Mouse (Mus musculus) heart, postnatal 0 days (tissue): Measurements from ENCODE around the gene Gna14. TPM values are rescaled to one million over a fixed set of nuclear protein-coding genes. Genes with fewer than 3 reads are reported as not detected.

Experiments used
- ATAC-seq: fragments of 200-750 bp; cut with Nextera tagmentation; 2 replicates; pipeline ENCODE4 v1.8.0; 2017; ENCODE audit warnings: low read depth, moderate number of reproducible peaks, moderate library complexity; ENCODE audit not compliant: insufficient read depth
- DNase-seq: peaks from one replicate; pipeline ENCODE4 v3.0.0-alpha.2; 2016; ENCODE audit warnings: low spot score
- H3K27ac ChIP-seq: fragments of 300-500 bp; sonication (generic); 2 replicates; pipeline ENCODE4 v1.5.1; 2014; ENCODE audit warnings: low read depth, mild to moderate bottlenecking
- H3K27me3 ChIP-seq: fragments of 300-500 bp; sonication (generic); 2 replicates; pipeline ENCODE4 v1.6.1; 2014; ENCODE audit warnings: low read length, mixed read lengths; ENCODE audit not compliant: control insufficient read depth, insufficient read depth
- H3K36me3 ChIP-seq: fragments of 300-500 bp; sonication (generic); replicated peaks from 2 replicates; pipeline ENCODE4 v1.6.1; 2014; ENCODE audit warnings: low read length, mixed read lengths; ENCODE audit not compliant: control insufficient read depth, insufficient read depth
- H3K4me1 ChIP-seq: fragments of 300-500 bp; sonication (generic); 2 replicates; pipeline ENCODE4 v1.6.1; 2014; ENCODE audit warnings: antibody characterized with exemption; ENCODE audit not compliant: control insufficient read depth, insufficient read depth
- H3K4me2 ChIP-seq: fragments of 300-500 bp; sonication (generic); 2 replicates; pipeline ENCODE4 v1.6.1; 2014; ENCODE audit warnings: low read depth, mild to moderate bottlenecking, low read length, moderate library complexity
- H3K4me3 ChIP-seq: fragments of 300-500 bp; sonication (generic); 2 replicates; pipeline ENCODE4 v1.5.1; 2014; ENCODE audit warnings: low read depth, low read length
- H3K9ac ChIP-seq: fragments of 300-500 bp; sonication (generic); replicated peaks from 2 replicates; pipeline ENCODE4 v1.6.1; 2014; ENCODE audit warnings: low read depth, low read length, mixed read lengths
- H3K9me3 ChIP-seq: fragments of 300-500 bp; sonication (generic); replicated peaks from 2 replicates; pipeline ENCODE4 v1.6.1; 2016; ENCODE audit warnings: low read length; ENCODE audit not compliant: control insufficient read depth
- CTCF ChIP-seq: IDR thresholded peaks from 2 replicates; pipeline ENCODE4 v1.5.1; 2016; ENCODE audit warnings: antibody characterized with exemption, control low read depth, low read depth
- EP300 ChIP-seq: IDR thresholded peaks from 2 replicates; pipeline ENCODE4 v1.6.1; 2016; ENCODE audit warnings: antibody characterized with exemption, low read depth
- WGBS: fragments of 180-500 bp; shearing (Covaris S2); extraction: QIAGEN DNeasy Blood & Tissue Kit; methylation state at CpG from one replicate; pipeline ENCODE4 v1.1.7; 2014; 5-methylcytosine and 5-hydroxymethylcytosine counted together
- polyA plus RNA-seq: library from polyadenylated mRNA; unstranded; fragments of >200 nt; fragmentation: Nextera tagmentation; extraction: Ambion mirVana; gene quantifications from 2 replicates; pipeline ENCODE4 v1.2.1, GENCODE M21; 2015
- total RNA-seq: library from RNA; depleted of rRNA; stranded (reverse); fragments of >200 nt; gene quantifications from 2 replicates; pipeline ENCODE4 v1.2.3, GENCODE M21; 2014; ENCODE audit warnings: low replicate concordance; rRNA removed

Gna14 gene
- 3.1 TPM in 1 of 2 replicates, not detected in the other for total RNA-seq
- polyA plus RNA-seq: 0.33 and 0.67 TPM in 2 replicates

GRCm38 (mm10) chr19:16435531-16436231, at the start of gene Gna14:
TSS of gene Gna14 (plus strand) at chr19:16435762.
- ATAC-seq: peak; percentile 53

GRCm38 (mm10) chr19:16386514-16386913, 49.0 kb upstream of the Gna14 start:
- no peak overlapping the region for H3K27ac ChIP-seq
- H3K36me3 ChIP-seq: peaks cover 11% of the 10 kb centered on the region
- no peaks in the 10 kb centered on the region for H3K9me3 ChIP-seq
- H3K4me1 ChIP-seq: no peaks in the 10 kb centered on the region
- 54% methylated on average over 6 of the region's 6 CpGs for WGBS
- ATAC-seq (no peak), DNase-seq (peak; percentile 31)
- no peak overlapping the region for H3K4me2 ChIP-seq
- H3K27me3 ChIP-seq: no peaks in the 10 kb centered on the region
- no peak for TF ChIP-seq CTCF
- no peak for TF ChIP-seq EP300
- no peak overlapping the region for H3K9ac ChIP-seq
- H3K4me3 ChIP-seq: no peak overlapping the region

More at GRCm38 (mm10) chr19:16435531-16436231, at the start of gene Gna14:
- H3K27ac ChIP-seq: no peak within 1 kb of the TSS
- H3K4me1 ChIP-seq: peaks cover 16% of the 10 kb centered on the region; the same call in 1 of the 2 replicates
- WGBS: 2% methylated on average over 27 of the region's 27 CpGs
- peak within 1 kb of the TSS; percentile 45 for H3K4me3 ChIP-seq
- H3K4me2 ChIP-seq: peak within 1 kb of the TSS; percentile 73
- peaks cover 33% of the 10 kb centered on the region for H3K27me3 ChIP-seq
- H3K36me3 ChIP-seq: no peaks in the 10 kb centered on the region
- H3K9ac ChIP-seq: no peak within 1 kb of the TSS
- no peaks in the 10 kb centered on the region for H3K9me3 ChIP-seq
- TF ChIP-seq CTCF (peak; percentile 56), EP300 (no peak)
- DNase-seq: peak; percentile 40

GRCm38 (mm10) chr19:16390192-16390795, 45.3 kb upstream of the Gna14 start:
- no peak for DNase-seq
- TF ChIP-seq EP300 (no peak), CTCF (no peak)
- no peak overlapping the region for H3K9ac ChIP-seq
- ATAC-seq: no peak
- 87% methylated on average over 6 of the region's 6 CpGs for WGBS
- no peaks in the 10 kb centered on the region for H3K9me3 ChIP-seq
- H3K36me3 ChIP-seq: peaks cover 3% of the 10 kb centered on the region
- H3K4me1 ChIP-seq: no peaks in the 10 kb centered on the region
- H3K27me3 ChIP-seq: no peaks in the 10 kb centered on the region
- H3K27ac ChIP-seq: no peak overlapping the region
- no peak overlapping the region for H3K4me2 ChIP-seq
- H3K4me3 ChIP-seq: no peak overlapping the region

- Histone ChIP-seq H3K9ac (no peak overlapping the region), H3K4me2 (no peak overlapping the region), H3K27me3 (no peaks in the 10 kb centered on the region), H3K9me3 (no peaks in the 10 kb centered on the region), H3K4me3 (no peak overlapping the region), H3K4me1 (no peaks in the 10 kb centered on the region), H3K36me3 (no peaks in the 10 kb centered on the region), H3K27ac (no peak overlapping the region)
- DNase-seq (no peak), ATAC-seq (no peak)
- 63% methylated on average over 5 of the region's 5 CpGs for WGBS
- TF ChIP-seq CTCF: no peak
- TF ChIP-seq EP300: no peak
These were observed 41.2 kb upstream of the Gna14 start for GRCm38 (mm10) chr19:16394381-16394780.

GRCm38 (mm10) chr19:16403101-16403500, 32.5 kb upstream of the Gna14 start:
- Histone ChIP-seq H3K27ac (no peak overlapping the region), H3K27me3 (no peaks in the 10 kb centered on the region), H3K4me2 (no peak overlapping the region), H3K36me3 (no peaks in the 10 kb centered on the region), H3K9ac (no peak overlapping the region), H3K4me3 (no peak overlapping the region), H3K9me3 (no peaks in the 10 kb centered on the region), H3K4me1 (no peaks in the 10 kb centered on the region)
- no peak for TF ChIP-seq EP300
- no peak for TF ChIP-seq CTCF
- WGBS: 69% methylated on average over 6 of the region's 6 CpGs
- ATAC-seq (no peak), DNase-seq (no peak)

- Histone ChIP-seq H3K27ac (no peak overlapping the region), H3K4me2 (no peak overlapping the region), H3K27me3 (no peaks in the 10 kb centered on the region), H3K9me3 (no peaks in the 10 kb centered on the region), H3K9ac (no peak overlapping the region), H3K4me3 (no peak overlapping the region), H3K36me3 (no peaks in the 10 kb centered on the region), H3K4me1 (no peaks in the 10 kb centered on the region)
- TF ChIP-seq EP300 (no peak), CTCF (no peak)
- no peak for ATAC-seq
- no peak for DNase-seq
- 68% methylated on average over 1 of the region's 1 CpGs for WGBS
These were observed 27.8 kb upstream of the Gna14 start for GRCm38 (mm10) chr19:16407727-16408126.
